Mouse (Mus musculus) lung, embryonic 16.5 days (tissue): ENCODE measurements around the gene Smim15. TPM values are rescaled to one million over a fixed set of nuclear protein-coding genes. Genes with fewer than 3 reads are reported as not detected.

ENCODE experiments used
- ATAC-seq: fragments of 200-750 bp; cut with Nextera tagmentation; 2 replicates; pipeline ENCODE4 v1.8.0; 2017; ENCODE audit warnings: low read depth, mild to moderate bottlenecking, moderate library complexity
- H3K27ac ChIP-seq: fragments of 300-500 bp; sonication (generic); 2 replicates; pipeline ENCODE4 v1.5.1; 2014; ENCODE audit warnings: mild to moderate bottlenecking, control low read depth, low read length
- H3K27me3 ChIP-seq: fragments of 300-500 bp; sonication (generic); 2 replicates; pipeline ENCODE4 v1.6.1; 2014; ENCODE audit warnings: low read depth, low read length, mixed read lengths; ENCODE audit not compliant: control insufficient read depth, insufficient read depth
- H3K36me3 ChIP-seq: fragments of 300-500 bp; sonication (generic); 2 replicates; pipeline ENCODE4 v1.6.1; 2014; ENCODE audit warnings: low read length; ENCODE audit not compliant: control insufficient read depth, insufficient read depth
- H3K4me1 ChIP-seq: fragments of 300-500 bp; sonication (generic); replicated peaks from 2 replicates; pipeline ENCODE4 v1.6.1; 2014; ENCODE audit warnings: low read length, mixed read lengths; ENCODE audit not compliant: control insufficient read depth, insufficient read depth
- H3K4me2 ChIP-seq: fragments of 300-500 bp; sonication (generic); 2 replicates; pipeline ENCODE4 v1.6.1; 2014; ENCODE audit warnings: low read depth, low read length, control low read depth
- H3K4me3 ChIP-seq: fragments of 300-500 bp; sonication (generic); 2 replicates; pipeline ENCODE4 v1.5.1; 2014; ENCODE audit warnings: mild to moderate bottlenecking, low read length, control low read depth
- H3K9ac ChIP-seq: fragments of 300-500 bp; sonication (generic); 2 replicates; pipeline ENCODE4 v1.6.1; 2014; ENCODE audit warnings: low read length, control low read depth
- H3K9me3 ChIP-seq: fragments of 300-500 bp; sonication (generic); 2 replicates; pipeline ENCODE4 v1.6.1; 2016; ENCODE audit warnings: low read length; ENCODE audit not compliant: control insufficient read depth
- WGBS: fragments of 180-500 bp; shearing (Covaris S2); extraction: QIAGEN DNeasy Blood & Tissue Kit; methylation state at CpG from one replicate; pipeline ENCODE4 v1.1.7; 2014; 5-methylcytosine and 5-hydroxymethylcytosine counted together
- polyA plus RNA-seq: library from polyadenylated mRNA; unstranded; fragments of >200 nt; fragmentation: Nextera tagmentation; extraction: Ambion mirVana; gene quantifications from 2 replicates; pipeline ENCODE4 v1.2.1, GENCODE M21; 2015

The Smim15 gene
- polyA plus RNA-seq, 1 experiment from 2014 or later: 70.1 TPM

DNA sequence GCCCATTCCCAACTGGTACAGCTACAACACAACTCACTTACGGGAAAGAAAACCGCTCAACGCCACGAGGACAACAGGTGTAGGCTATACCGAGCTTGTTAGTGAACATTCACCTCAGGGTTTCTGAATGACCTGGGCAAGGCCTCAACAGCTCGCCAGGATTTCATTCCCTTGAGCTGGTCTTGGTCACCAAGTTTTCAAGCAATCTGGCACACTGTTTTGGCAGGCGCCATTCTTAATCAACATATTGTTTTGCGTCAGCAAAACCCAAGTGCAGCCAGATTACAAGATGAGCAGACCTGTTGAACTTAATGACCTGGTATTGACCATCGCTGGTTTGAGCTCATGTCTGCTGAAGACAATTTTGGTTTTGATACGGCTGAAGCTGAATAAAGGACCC is 25.9 kb downstream of the Smim15 start:
- WGBS: 94% methylated on average over 10 of the region's 10 CpGs
- H3K4me2 ChIP-seq: no peak overlapping the region

DNA sequence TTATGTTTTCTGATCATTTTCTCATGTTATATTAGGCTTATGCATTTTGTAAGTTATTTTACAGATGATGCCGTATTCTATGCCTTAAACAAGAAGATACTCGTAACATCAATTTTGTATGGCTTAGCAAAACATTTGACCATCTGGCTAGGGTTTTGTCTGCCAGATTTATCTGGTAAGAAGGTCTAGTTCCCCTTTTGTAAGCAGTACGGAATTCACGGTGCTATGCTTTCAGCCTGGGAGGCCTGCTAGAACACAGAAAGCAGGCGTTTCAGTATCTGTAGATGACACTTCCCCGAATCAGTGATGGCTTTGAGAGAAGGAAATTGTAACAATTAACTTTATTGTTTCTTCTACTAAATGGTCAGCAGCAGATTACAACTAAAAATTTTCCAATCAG is 33.2 kb downstream of the Smim15 start:
- Histone ChIP-seq H3K4me2 (no peak overlapping the region), H3K27ac (no peak overlapping the region), H3K4me1 (no peaks in the 10 kb centered on the region), H3K9ac (no peak overlapping the region), H3K36me3 (no peaks in the 10 kb centered on the region), H3K9me3 (no peaks in the 10 kb centered on the region), H3K4me3 (no peak overlapping the region), H3K27me3 (no peaks in the 10 kb centered on the region)
- 74% methylated on average over 6 of the region's 6 CpGs for WGBS
- ATAC-seq: no peak

More for the DNA sequence above, 25.9 kb downstream of the Smim15 start:
- no peak for ATAC-seq
- no peaks in the 10 kb centered on the region for H3K27me3 ChIP-seq
- H3K4me3 ChIP-seq: no peak overlapping the region
- H3K4me1 ChIP-seq: no peaks in the 10 kb centered on the region
- no peak overlapping the region for H3K27ac ChIP-seq
- no peaks in the 10 kb centered on the region for H3K36me3 ChIP-seq
- no peak overlapping the region for H3K9ac ChIP-seq
- H3K9me3 ChIP-seq: no peaks in the 10 kb centered on the region

DNA sequence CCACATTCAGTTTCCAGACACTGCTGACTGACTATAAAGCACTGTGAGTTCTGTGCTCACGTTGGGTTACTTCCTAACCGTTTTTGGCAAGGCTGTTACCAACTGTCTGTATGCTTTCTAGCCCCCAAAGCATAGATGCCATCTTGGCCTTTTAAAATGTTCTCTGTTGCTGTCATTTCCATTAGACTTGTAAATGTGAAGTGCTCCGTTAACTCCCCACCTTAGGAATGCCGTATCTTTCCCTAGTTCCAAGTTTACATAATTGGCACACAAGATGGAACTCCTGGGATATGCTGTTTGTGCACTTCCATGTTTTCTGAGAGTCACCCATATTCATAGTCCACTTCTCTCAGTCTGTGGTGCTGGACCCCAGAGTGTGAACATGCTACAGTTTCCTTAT is 33.7 kb downstream of the Smim15 start:
- no peak overlapping the region for H3K4me3 ChIP-seq
- H3K27me3 ChIP-seq: no peaks in the 10 kb centered on the region
- no peaks in the 10 kb centered on the region for H3K9me3 ChIP-seq
- no peaks in the 10 kb centered on the region for H3K36me3 ChIP-seq
- H3K9ac ChIP-seq: no peak overlapping the region
- no peak overlapping the region for H3K4me2 ChIP-seq
- WGBS: 88% methylated on average over 4 of the region's 4 CpGs
- H3K27ac ChIP-seq: no peak overlapping the region
- H3K4me1 ChIP-seq: no peaks in the 10 kb centered on the region
- no peak for ATAC-seq

DNA sequence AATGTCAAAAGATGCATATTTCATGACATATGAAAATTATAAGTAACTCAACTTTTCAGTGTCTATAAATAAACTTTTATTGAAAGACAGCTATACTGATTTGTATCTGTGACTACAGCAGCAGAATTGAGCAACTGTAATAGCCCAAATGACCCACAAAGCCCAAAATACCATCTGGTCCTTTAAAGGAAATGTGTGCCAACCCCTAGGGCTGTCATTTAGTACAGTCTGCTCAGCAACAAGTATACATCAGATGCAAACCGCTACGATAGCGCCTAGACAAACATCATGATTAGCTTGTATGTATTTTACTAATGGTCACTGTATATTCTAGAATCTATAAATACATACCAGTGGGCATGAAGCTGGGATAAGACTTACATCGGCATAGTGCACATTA is 39.8 kb downstream of the Smim15 start:
- Histone ChIP-seq H3K4me1 (no peaks in the 10 kb centered on the region), H3K9ac (no peak overlapping the region), H3K4me2 (no peak overlapping the region), H3K27me3 (no peaks in the 10 kb centered on the region), H3K4me3 (no peak overlapping the region), H3K9me3 (no peaks in the 10 kb centered on the region), H3K27ac (no peak overlapping the region), H3K36me3 (peaks cover 2% of the 10 kb centered on the region; the same call in 1 of the 2 replicates)
- WGBS: 92% methylated on average over 4 of the region's 4 CpGs
- no peak for ATAC-seq

DNA sequence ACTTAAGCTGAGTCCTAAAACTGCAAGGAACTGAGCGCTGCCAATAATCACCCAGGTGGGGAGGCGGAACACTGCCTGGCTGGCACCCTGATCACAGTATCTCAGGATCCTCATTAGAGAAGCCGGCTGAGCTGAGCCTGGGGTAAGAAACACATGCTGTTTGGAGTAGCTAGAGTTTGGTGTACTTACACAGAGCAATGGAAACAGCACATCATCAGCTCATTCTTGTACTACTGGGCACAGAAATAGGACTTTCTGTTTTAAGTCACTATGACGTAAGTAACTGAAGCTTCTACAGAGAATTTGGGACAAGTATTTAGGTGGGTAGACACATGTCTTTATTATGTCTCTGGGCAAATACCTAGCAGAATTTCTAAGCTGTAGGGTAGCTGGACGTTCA is 41.8 kb downstream of the Smim15 start:
- no peaks in the 10 kb centered on the region for H3K9me3 ChIP-seq
- no peaks in the 10 kb centered on the region for H3K27me3 ChIP-seq
- no peak overlapping the region for H3K4me3 ChIP-seq
- 81% methylated on average over 5 of the region's 5 CpGs for WGBS
- ATAC-seq: no peak
- H3K4me2 ChIP-seq: no peak overlapping the region
- H3K36me3 ChIP-seq: peaks cover 2% of the 10 kb centered on the region; the same call in 1 of the 2 replicates
- no peak overlapping the region for H3K27ac ChIP-seq
- H3K4me1 ChIP-seq: no peaks in the 10 kb centered on the region
- no peak overlapping the region for H3K9ac ChIP-seq

DNA sequence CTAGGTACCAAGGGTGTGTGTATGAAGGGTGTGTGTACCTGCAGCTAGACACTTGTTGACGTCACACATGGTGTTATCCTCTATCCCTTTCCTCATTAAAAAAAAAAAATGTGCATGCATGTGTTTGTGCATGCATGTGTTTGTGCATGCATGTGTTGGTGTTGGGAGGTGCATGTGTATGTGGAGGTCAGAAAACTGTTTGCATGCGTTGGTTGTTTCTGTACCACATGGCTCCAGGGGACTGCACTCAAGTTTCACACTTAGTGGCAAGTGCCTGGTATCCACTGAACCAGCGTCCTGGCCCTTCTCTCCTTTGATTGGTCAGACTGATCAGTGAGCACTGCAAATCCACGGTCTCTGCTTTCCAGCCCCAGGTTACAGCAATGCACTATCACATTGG is 42.5 kb downstream of the Smim15 start:
- Histone ChIP-seq H3K27me3 (no peaks in the 10 kb centered on the region), H3K4me1 (no peaks in the 10 kb centered on the region), H3K36me3 (peaks cover 2% of the 10 kb centered on the region; the same call in 1 of the 2 replicates), H3K9ac (no peak overlapping the region), H3K27ac (no peak overlapping the region), H3K9me3 (no peaks in the 10 kb centered on the region), H3K4me3 (no peak overlapping the region), H3K4me2 (no peak overlapping the region)
- WGBS: 72% methylated on average over 4 of the region's 4 CpGs
- no peak for ATAC-seq

DNA sequence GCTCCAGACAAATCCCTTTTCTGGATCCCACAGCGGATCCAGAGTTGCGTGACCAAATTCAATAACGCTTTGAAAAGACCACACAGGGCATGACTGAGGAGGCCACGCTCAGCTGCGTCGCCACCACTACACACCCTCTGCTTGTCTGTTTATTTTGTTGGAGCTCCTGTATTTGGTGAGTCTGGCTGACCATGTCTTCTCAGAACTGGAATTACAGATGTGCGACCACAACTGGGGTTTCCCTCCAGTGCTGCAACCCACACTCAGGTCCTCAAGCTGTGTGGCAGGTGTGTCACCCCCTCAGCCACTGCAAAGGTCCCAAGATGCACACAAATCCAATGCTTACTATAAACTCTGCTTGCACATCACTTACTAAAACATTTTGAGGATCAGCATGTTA is 48.0 kb downstream of the Smim15 start:
- Histone ChIP-seq H3K27me3 (no peaks in the 10 kb centered on the region), H3K27ac (no peak overlapping the region), H3K4me1 (peaks cover 7% of the 10 kb centered on the region), H3K9ac (no peak overlapping the region), H3K36me3 (peaks cover 2% of the 10 kb centered on the region; the same call in 1 of the 2 replicates), H3K4me2 (no peak overlapping the region), H3K4me3 (no peak overlapping the region), H3K9me3 (no peaks in the 10 kb centered on the region)
- WGBS: 85% methylated on average over 7 of the region's 7 CpGs
- ATAC-seq: no peak

DNA sequence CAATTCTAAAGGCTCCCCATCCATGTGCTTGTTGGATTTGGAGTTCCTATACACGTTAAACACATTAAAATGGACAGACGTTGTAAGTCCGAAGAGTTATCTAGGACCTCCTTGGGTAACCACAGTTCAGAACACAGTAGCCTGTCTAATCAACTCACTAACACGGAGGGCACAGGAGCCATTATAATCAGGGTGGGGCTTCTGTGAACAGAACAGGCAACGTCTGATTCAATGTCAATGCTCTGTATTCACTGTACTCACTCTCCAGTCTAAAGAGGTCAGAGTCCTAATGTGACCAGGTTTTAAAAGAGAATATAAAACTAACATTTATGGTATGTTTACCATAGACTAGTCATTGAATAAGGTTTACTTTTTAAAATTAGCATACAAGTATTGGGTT is 50.4 kb downstream of the Smim15 start:
- H3K9me3 ChIP-seq: no peaks in the 10 kb centered on the region
- no peak overlapping the region for H3K4me3 ChIP-seq
- no peak overlapping the region for H3K4me2 ChIP-seq
- H3K36me3 ChIP-seq: no peaks in the 10 kb centered on the region
- H3K4me1 ChIP-seq: peaks cover 7% of the 10 kb centered on the region
- 89% methylated on average over 5 of the region's 5 CpGs for WGBS
- H3K9ac ChIP-seq: no peak overlapping the region
- ATAC-seq: no peak
- no peak overlapping the region for H3K27ac ChIP-seq
- no peaks in the 10 kb centered on the region for H3K27me3 ChIP-seq

DNA sequence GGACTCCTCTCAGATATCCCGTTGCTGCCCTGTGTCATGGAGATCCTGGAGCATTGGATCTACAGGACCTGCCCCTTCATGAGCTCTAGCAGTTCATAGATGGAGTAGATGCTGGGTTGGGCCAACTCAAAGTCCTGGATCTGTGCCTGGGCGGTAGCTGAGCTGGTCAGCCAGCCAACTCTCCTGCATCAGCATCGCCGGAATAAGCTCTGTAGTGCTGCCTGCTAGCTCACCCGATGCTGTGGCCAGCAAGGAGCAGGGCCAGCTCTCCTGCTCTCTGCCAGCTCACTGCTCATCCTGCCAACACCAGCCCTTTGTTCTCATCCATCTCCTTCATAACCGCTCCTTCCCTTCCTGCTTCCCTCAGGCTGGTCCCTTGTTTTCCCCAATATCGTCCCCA is 51.4 kb downstream of the Smim15 start:
- 42% methylated on average over 7 of the region's 7 CpGs for WGBS
- no peak overlapping the region for H3K4me3 ChIP-seq
- no peak overlapping the region for H3K27ac ChIP-seq
- no peaks in the 10 kb centered on the region for H3K9me3 ChIP-seq
- no peak overlapping the region for H3K9ac ChIP-seq
- H3K4me2 ChIP-seq: no peak overlapping the region
- peak; percentile 78 for ATAC-seq
- no peaks in the 10 kb centered on the region for H3K36me3 ChIP-seq
- peaks cover 7% of the 10 kb centered on the region for H3K4me1 ChIP-seq
- no peaks in the 10 kb centered on the region for H3K27me3 ChIP-seq

DNA sequence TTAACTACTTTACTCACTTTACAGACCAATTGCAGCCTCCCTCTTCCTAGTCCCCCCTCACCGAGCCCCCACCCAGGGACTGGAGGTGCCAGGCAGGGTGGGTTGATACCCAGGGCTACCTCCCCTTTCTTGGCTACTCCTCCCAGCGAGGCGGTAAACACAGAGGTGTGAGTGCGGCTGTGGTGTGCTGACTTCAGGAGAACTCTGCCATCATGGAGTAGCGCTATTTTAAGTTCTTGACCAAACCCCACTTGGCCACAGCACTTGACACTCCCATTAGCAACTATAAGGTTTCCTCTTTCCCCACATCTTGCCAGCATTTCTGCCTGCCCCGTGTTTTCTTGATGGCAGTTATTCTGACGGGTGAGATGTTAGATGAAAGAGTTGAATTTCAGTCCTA is 52.2 kb downstream of the Smim15 start:
- Histone ChIP-seq H3K9ac (no peak overlapping the region), H3K27ac (no peak overlapping the region), H3K4me3 (no peak overlapping the region), H3K27me3 (no peaks in the 10 kb centered on the region), H3K4me2 (no peak overlapping the region), H3K9me3 (no peaks in the 10 kb centered on the region), H3K4me1 (peaks cover 7% of the 10 kb centered on the region), H3K36me3 (no peaks in the 10 kb centered on the region)
- peak; percentile 61; the same call in 1 of the 2 replicates for ATAC-seq
- 40% methylated on average over 7 of the region's 7 CpGs for WGBS
